Mouse (Mus musculus) erythroblast, embryonic 14.5 days (primary cell): ENCODE data around the gene Rfwd3.

Source experiments
- GATA1 ChIP-seq: IDR thresholded peaks from 2 replicates; pipeline ENCODE4 v1.6.1; 2012; ENCODE audit warnings: low read length, inconsistent platforms, mixed read lengths
- TAL1 ChIP-seq: IDR thresholded peaks from 3 replicates; pipeline ENCODE4 v1.6.1; 2012; ENCODE audit warnings: low read length, inconsistent platforms, mixed read lengths

DNA sequence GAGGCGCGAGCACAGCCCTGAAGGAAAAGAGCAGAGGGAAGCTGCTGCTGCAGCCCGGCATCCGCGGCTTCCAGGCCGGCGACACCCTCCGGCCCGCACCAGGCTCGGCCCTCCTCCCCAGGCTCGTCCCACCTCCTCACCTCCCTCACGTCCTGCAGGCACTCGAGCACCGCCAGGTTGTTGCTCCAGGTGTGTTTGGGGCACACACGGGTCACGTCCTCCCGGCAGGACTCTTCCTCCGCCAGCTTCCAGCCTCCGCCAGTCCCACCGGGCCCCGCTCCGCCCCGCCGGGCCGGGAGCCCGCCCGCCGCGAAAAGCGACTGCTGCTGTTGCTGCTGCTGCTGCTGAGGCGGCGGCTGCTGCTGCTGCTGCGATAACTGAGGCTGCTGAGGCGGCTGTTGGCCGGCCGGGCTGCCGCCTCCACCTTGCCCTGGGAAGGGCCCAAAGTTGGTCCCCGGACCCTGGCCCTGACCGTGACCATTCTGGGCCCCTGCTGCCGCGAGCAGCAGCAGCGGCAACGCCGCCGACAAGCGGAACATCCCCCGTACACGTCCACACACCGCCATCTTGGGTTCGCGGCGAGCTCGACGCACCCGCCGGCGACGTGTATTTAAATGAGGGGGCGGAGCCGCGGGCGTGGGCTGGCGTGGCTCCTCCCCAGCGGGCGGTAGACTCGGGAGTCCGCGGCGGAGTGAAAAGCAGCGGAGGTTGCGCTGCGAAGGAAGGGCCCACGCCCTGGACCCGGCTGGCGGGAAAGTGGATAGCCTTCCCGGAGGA, 41.2 kb downstream of the Rfwd3 start, which contains the start of gene Glg1:
- TF ChIP-seq GATA1 = no peak
- no peak for TF ChIP-seq TAL1
